Mouse (Mus musculus) heart, embryonic 13.5 days (tissue): ENCODE results near the gene Fam166b. TPM values are rescaled to one million over a fixed set of nuclear protein-coding genes. Genes with fewer than 3 reads are reported as not detected.

Source experiments
- ATAC-seq: fragments of 200-750 bp; cut with Nextera tagmentation; 2 replicates; pipeline ENCODE4 v1.8.0; 2017; ENCODE audit warnings: moderate TSS enrichment; ENCODE audit not compliant: insufficient number of reproducible peaks, low FRiP score, low TSS enrichment; ENCODE audit errors: extremely low read depth
- H3K27ac ChIP-seq: fragments of 300-500 bp; sonication (generic); replicated peaks from 2 replicates; pipeline ENCODE4 v1.5.1; 2015; ENCODE audit warnings: moderate library complexity, mild to moderate bottlenecking, inconsistent platforms
- H3K27me3 ChIP-seq: fragments of 300-500 bp; sonication (generic); replicated peaks from 2 replicates; pipeline ENCODE4 v1.6.1; 2015; ENCODE audit warnings: mild to moderate bottlenecking, inconsistent platforms
- H3K36me3 ChIP-seq: fragments of 300-500 bp; sonication (generic); 2 replicates; pipeline ENCODE4 v1.6.1; 2015; ENCODE audit warnings: mild to moderate bottlenecking, inconsistent platforms
- H3K4me1 ChIP-seq: fragments of 300-500 bp; sonication (generic); 2 replicates; pipeline ENCODE4 v1.6.1; 2015; ENCODE audit warnings: inconsistent platforms
- H3K4me2 ChIP-seq: fragments of 300-500 bp; sonication (generic); 2 replicates; pipeline ENCODE4 v1.6.1; 2015; ENCODE audit warnings: inconsistent platforms, mild to moderate bottlenecking, moderate library complexity
- H3K4me3 ChIP-seq: fragments of 300-500 bp; sonication (generic); 2 replicates; pipeline ENCODE4 v1.5.1; 2015; ENCODE audit warnings: moderate library complexity, mild to moderate bottlenecking, inconsistent platforms
- H3K9ac ChIP-seq: fragments of 300-500 bp; sonication (generic); 2 replicates; pipeline ENCODE4 v1.6.1; 2015; ENCODE audit warnings: inconsistent platforms, mild to moderate bottlenecking, moderate library complexity
- H3K9me3 ChIP-seq: fragments of 300-500 bp; sonication (generic); 2 replicates; pipeline ENCODE4 v1.6.1; 2016; ENCODE audit warnings: inconsistent platforms
- WGBS: fragments of 180-500 bp; shearing (Covaris S2); methylation state at CpG from one replicate; pipeline ENCODE4 v1.1.7; 2015; ENCODE audit warnings: mixed read lengths; 5-methylcytosine and 5-hydroxymethylcytosine counted together
- polyA plus RNA-seq: library from polyadenylated mRNA; unstranded; fragments of >200 nt; fragmentation: Nextera tagmentation; extraction: Ambion mirVana; gene quantifications from 2 replicates; pipeline ENCODE4 v1.2.1, GENCODE M21; 2015

Gene Fam166b
- polyA plus RNA-seq, 1 experiment from 2014 or later = 0.11 TPM

DNA sequence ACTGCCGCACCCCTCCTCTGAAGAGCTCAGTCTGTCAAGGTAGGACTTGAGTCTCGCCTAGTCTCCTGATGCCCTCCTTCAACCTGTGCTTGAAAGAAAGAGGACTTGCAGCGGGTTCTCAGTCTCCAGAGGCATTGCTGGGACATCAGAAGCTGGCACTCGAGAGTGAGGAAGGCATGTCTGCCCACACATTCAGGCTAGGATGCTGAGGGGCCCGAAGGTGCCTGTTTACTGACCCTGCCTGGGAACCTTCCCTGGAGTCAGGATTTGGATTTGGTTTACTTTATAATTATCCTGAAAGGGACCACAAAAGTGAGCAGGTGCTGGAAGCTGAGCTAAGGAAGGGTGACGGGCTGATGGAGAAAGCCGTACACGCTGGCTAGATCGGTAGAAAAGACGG, 27.4 kb downstream of the Fam166b start:
- Histone ChIP-seq H3K9me3 (no peaks in the 10 kb centered on the region), H3K9ac (peak overlapping the region; percentile 55), H3K27ac (peak overlapping the region; percentile 93), H3K4me2 (peak overlapping the region; percentile 6; the same call in 1 of the 2 replicates), H3K27me3 (no peaks in the 10 kb centered on the region), H3K4me3 (no peak overlapping the region), H3K36me3 (no peaks in the 10 kb centered on the region; the same call in 1 of the 2 replicates), H3K4me1 (peaks cover 61% of the 10 kb centered on the region)
- no peak for ATAC-seq
- 84% methylated on average over 10 of the region's 10 CpGs for WGBS

GRCm38 (mm10) chr4:43400976-43401375, 28.0 kb downstream of the Fam166b start:
- Histone ChIP-seq H3K27me3 (no peaks in the 10 kb centered on the region), H3K36me3 (no peaks in the 10 kb centered on the region; the same call in 1 of the 2 replicates), H3K4me3 (no peak overlapping the region), H3K27ac (peak overlapping the region; percentile 93), H3K4me2 (peak overlapping the region; percentile 6; the same call in 1 of the 2 replicates), H3K9ac (peak overlapping the region; percentile 55), H3K4me1 (peaks cover 59% of the 10 kb centered on the region), H3K9me3 (no peaks in the 10 kb centered on the region)
- no peak for ATAC-seq
- WGBS = 31% methylated on average over 10 of the region's 10 CpGs

- Histone ChIP-seq H3K27ac (peak overlapping the region; percentile 93), H3K4me1 (peaks cover 64% of the 10 kb centered on the region), H3K4me2 (peak overlapping the region; percentile 63), H3K9me3 (no peaks in the 10 kb centered on the region), H3K36me3 (no peaks in the 10 kb centered on the region; the same call in 1 of the 2 replicates), H3K27me3 (no peaks in the 10 kb centered on the region), H3K9ac (peak overlapping the region; percentile 71), H3K4me3 (peak overlapping the region; percentile 33)
- peak; percentile 38; the same call in 1 of the 2 replicates for ATAC-seq
- 39% methylated on average over 31 of the region's 31 CpGs for WGBS
Observed at GRCm38 (mm10) chr4:43399391-43400131, 29.4 kb downstream of the Fam166b start.

GRCm38 (mm10) chr4:43398829-43399331, 30.1 kb downstream of the Fam166b start:
- ATAC-seq = no peak
- 12% methylated on average over 17 of the region's 17 CpGs for WGBS
- Histone ChIP-seq H3K4me3 (peak overlapping the region; percentile 33), H3K9me3 (no peaks in the 10 kb centered on the region), H3K36me3 (no peaks in the 10 kb centered on the region; the same call in 1 of the 2 replicates), H3K27ac (peak overlapping the region; percentile 93), H3K4me1 (peaks cover 71% of the 10 kb centered on the region), H3K9ac (peak overlapping the region; percentile 71), H3K4me2 (peak overlapping the region; percentile 63), H3K27me3 (no peaks in the 10 kb centered on the region)

DNA sequence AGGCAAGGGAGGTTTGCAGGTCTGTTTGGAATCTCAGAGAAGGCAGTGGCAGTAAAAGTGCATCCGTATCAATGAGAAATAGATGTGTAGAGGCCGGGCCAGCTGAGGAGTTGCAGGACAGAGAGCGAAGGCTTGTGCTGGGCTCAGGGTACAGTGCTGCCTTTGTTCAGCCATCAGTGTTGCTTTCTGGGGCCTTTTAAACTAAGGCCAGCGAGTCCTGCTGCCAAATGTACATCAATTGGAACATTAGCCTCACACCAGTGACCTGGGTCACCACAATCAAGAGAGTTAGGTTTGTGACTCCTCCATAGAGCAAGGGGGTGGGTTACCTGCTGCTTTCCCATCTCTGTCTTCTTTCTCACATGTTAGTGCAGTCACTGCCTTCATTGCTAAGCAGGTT, 30.9 kb downstream of the Fam166b start:
- no peak overlapping the region for H3K4me3 ChIP-seq
- ATAC-seq = no peak
- H3K9me3 ChIP-seq = no peaks in the 10 kb centered on the region
- WGBS = 74% methylated on average over 4 of the region's 4 CpGs
- H3K9ac ChIP-seq = peak overlapping the region; percentile 71; the same call in 1 of the 2 replicates
- H3K4me2 ChIP-seq = no peak overlapping the region
- H3K36me3 ChIP-seq = no peaks in the 10 kb centered on the region
- no peaks in the 10 kb centered on the region for H3K27me3 ChIP-seq
- H3K27ac ChIP-seq = peak overlapping the region; percentile 93
- peaks cover 73% of the 10 kb centered on the region for H3K4me1 ChIP-seq

DNA sequence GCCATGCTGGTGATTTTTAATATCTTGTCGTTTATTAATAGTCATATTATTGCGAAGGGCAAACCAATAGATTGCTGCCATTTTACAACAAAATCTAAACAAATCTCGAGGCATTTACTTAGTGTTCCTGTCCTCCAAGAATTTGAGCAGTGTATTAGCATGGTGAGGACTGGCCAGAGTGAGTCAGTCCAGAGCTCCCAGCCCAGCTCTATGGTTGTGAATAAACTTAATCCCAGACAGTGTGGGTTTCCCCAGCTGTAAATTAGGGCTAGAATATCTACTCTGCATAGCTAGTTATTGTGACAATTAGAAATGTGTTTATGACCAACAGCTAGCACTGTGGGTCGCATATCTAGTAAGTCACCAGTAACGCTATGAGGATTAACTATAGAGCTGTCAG, 32.6 kb downstream of the Fam166b start:
- H3K27me3 ChIP-seq = no peaks in the 10 kb centered on the region
- peaks cover 59% of the 10 kb centered on the region for H3K4me1 ChIP-seq
- peak overlapping the region; percentile 20; the same call in 1 of the 2 replicates for H3K27ac ChIP-seq
- H3K36me3 ChIP-seq = no peaks in the 10 kb centered on the region
- H3K4me3 ChIP-seq = no peak overlapping the region
- no peak overlapping the region for H3K9ac ChIP-seq
- no peaks in the 10 kb centered on the region for H3K9me3 ChIP-seq
- no peak for ATAC-seq
- H3K4me2 ChIP-seq = no peak overlapping the region
- WGBS = 79% methylated on average over 5 of the region's 5 CpGs

GRCm38 (mm10) chr4:43395836-43396235, 33.1 kb downstream of the Fam166b start:
- Histone ChIP-seq H3K27me3 (no peaks in the 10 kb centered on the region), H3K4me1 (peaks cover 57% of the 10 kb centered on the region), H3K9me3 (no peaks in the 10 kb centered on the region), H3K4me2 (no peak overlapping the region), H3K27ac (peak overlapping the region; percentile 96; the same call in 1 of the 2 replicates), H3K36me3 (no peaks in the 10 kb centered on the region), H3K4me3 (no peak overlapping the region), H3K9ac (no peak overlapping the region)
- 74% methylated on average over 9 of the region's 9 CpGs for WGBS
- no peak for ATAC-seq

- no peaks in the 10 kb centered on the region for H3K36me3 ChIP-seq
- H3K4me1 ChIP-seq = peaks cover 55% of the 10 kb centered on the region
- 62% methylated on average over 5 of the region's 5 CpGs for WGBS
- H3K4me2 ChIP-seq = peak overlapping the region; percentile 56
- H3K27ac ChIP-seq = peak overlapping the region; percentile 96
- H3K4me3 ChIP-seq = no peak overlapping the region
- peak overlapping the region; percentile 38 for H3K9ac ChIP-seq
- no peak for ATAC-seq
- H3K9me3 ChIP-seq = no peaks in the 10 kb centered on the region
- H3K27me3 ChIP-seq = no peaks in the 10 kb centered on the region
Observed at GRCm38 (mm10) chr4:43395147-43395546, 33.8 kb downstream of the Fam166b start.

DNA sequence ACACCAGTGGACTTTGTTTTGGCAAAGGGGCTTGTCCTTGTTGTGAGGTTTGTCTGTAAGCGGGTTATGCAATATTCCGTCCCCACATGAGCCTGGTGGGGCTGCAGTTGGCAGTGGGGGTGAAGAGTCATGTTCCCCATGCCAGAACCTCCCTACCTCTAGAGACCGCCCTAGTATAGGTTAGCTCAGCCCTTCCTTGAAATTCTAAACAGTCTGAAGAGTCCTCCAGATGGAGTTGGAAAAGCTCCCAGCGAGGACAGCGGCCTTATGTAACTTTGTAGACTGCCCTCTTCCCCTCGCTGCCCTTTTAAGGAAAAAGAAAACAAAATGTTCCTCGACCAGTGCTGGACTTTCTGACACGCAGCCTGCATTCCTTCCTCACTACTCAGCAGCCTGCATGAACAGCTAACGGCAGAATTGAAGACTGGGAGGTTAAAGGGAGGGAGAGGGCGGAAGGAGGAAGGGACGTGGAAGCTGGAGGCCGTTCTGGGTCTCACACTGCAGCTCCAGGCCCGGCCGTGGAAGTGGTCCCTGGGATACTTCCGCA, 34.5 kb downstream of the Fam166b start:
- H3K27me3 ChIP-seq = no peaks in the 10 kb centered on the region
- H3K4me2 ChIP-seq = peak overlapping the region; percentile 56
- peak overlapping the region; percentile 38 for H3K9ac ChIP-seq
- no peak overlapping the region for H3K4me3 ChIP-seq
- H3K4me1 ChIP-seq = peaks cover 55% of the 10 kb centered on the region
- peak; percentile 49; the same call in 1 of the 2 replicates for ATAC-seq
- H3K36me3 ChIP-seq = no peaks in the 10 kb centered on the region
- WGBS = 20% methylated on average over 15 of the region's 15 CpGs
- peak overlapping the region; percentile 96 for H3K27ac ChIP-seq
- H3K9me3 ChIP-seq = no peaks in the 10 kb centered on the region

GRCm38 (mm10) chr4:43391521-43392050, 37.3 kb downstream of the Fam166b start:
- 74% methylated on average over 3 of the region's 3 CpGs for WGBS
- H3K9ac ChIP-seq = no peak overlapping the region
- peaks cover 44% of the 10 kb centered on the region for H3K4me1 ChIP-seq
- no peak overlapping the region for H3K27ac ChIP-seq
- no peak overlapping the region for H3K4me2 ChIP-seq
- no peaks in the 10 kb centered on the region for H3K36me3 ChIP-seq
- no peak overlapping the region for H3K4me3 ChIP-seq
- no peaks in the 10 kb centered on the region for H3K27me3 ChIP-seq
- no peak for ATAC-seq
- H3K9me3 ChIP-seq = no peaks in the 10 kb centered on the region

GRCm38 (mm10) chr4:43389845-43390440, 39.0 kb downstream of the Fam166b start:
- H3K9ac ChIP-seq = 0 out of 2 replicates have a peak overlapping the region, but pooled peaks have one; percentile 19
- no peak overlapping the region for H3K4me3 ChIP-seq
- WGBS = 49% methylated on average over 9 of the region's 9 CpGs
- no peak for ATAC-seq
- H3K4me2 ChIP-seq = no peak overlapping the region
- no peaks in the 10 kb centered on the region for H3K36me3 ChIP-seq
- H3K4me1 ChIP-seq = peaks cover 34% of the 10 kb centered on the region
- H3K27me3 ChIP-seq = no peaks in the 10 kb centered on the region
- no peaks in the 10 kb centered on the region for H3K9me3 ChIP-seq
- peak overlapping the region; percentile 46 for H3K27ac ChIP-seq
